Mouse (Mus musculus) embryonic facial prominence, embryonic 10.5 days (tissue): Measurements from ENCODE around the gene Tdg. TPM values are rescaled to one million over a fixed set of nuclear protein-coding genes. Genes with fewer than 3 reads are reported as not detected.

ENCODE experiments used
- DNase-seq: peaks from one replicate; pipeline ENCODE4 v3.0.0-alpha.2; 2017; ENCODE audit warnings: low spot score
- H3K27ac ChIP-seq: fragments of 300-500 bp; sonication (generic); replicated peaks from 2 replicates; pipeline ENCODE4 v1.5.1; 2016; ENCODE audit warnings: mild to moderate bottlenecking
- H3K27me3 ChIP-seq: fragments of 300-500 bp; sonication (generic); replicated peaks from 2 replicates; pipeline ENCODE4 v1.6.1; 2016; ENCODE audit warnings: low read depth, mild to moderate bottlenecking; ENCODE audit not compliant: poor library complexity, severe bottlenecking
- H3K36me3 ChIP-seq: fragments of 300-500 bp; sonication (generic); replicated peaks from 2 replicates; pipeline ENCODE4 v1.6.1; 2016; ENCODE audit warnings: mild to moderate bottlenecking, moderate library complexity
- H3K4me1 ChIP-seq: fragments of 300-500 bp; sonication (generic); 2 replicates; pipeline ENCODE4 v1.6.1; 2016
- H3K4me3 ChIP-seq: fragments of 300-500 bp; sonication (generic); 2 replicates; pipeline ENCODE4 v1.5.1; 2016; ENCODE audit warnings: mild to moderate bottlenecking, moderate library complexity
- H3K9me3 ChIP-seq: fragments of 300-500 bp; sonication (generic); 2 replicates; pipeline ENCODE4 v1.6.1; 2016; ENCODE audit warnings: mild to moderate bottlenecking
- WGBS: fragments of 180-500 bp; shearing (Covaris S2); methylation state at CpG from one replicate; pipeline ENCODE4 v1.1.7; 2016; 5-methylcytosine and 5-hydroxymethylcytosine counted together
- polyA plus RNA-seq: library from polyadenylated mRNA; unstranded; fragments of >200 nt; fragmentation: Nextera tagmentation; extraction: Ambion mirVana; gene quantifications from 2 replicates; pipeline ENCODE4 v1.2.1, GENCODE M21; 2016

The Tdg gene
- polyA plus RNA-seq, 1 experiment from 2014 or later = 262 TPM

DNA sequence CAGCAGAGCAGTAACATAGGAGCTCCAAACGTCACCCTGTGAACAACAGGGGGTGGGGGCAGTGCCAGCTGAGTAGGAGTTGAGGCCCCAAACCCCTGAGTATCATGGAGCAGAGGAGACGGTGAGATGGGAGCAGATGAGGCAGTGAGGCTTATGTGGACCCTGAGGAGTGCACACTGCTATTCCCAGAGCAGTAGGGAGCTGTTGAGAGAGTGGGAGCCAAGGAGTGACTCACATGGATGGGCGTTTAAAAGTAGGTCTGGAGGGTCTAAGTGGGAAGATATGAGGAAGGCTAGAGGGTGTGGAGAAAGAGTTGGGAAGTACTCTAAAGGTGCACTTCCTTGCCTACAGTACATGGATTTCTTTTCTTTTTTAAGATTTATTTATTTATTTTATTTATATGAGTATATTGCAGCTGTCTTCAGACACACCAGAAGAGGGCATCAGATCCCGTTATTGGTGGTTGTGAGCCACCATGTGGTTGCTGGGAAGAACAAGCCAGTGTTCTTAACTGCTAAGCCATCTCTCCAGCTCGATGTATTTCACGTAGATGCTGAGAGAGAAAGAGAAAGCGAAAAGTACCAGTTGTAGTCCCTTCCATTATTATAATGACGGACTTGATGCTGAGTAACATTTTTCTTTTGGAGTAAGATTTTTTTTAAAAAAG lies 9.5 kb downstream of the Tdg start:
- no peak for DNase-seq
- H3K36me3 ChIP-seq = peaks cover 100% of the 10 kb centered on the region
- 93% methylated on average over 8 of the region's 8 CpGs for WGBS
- H3K4me1 ChIP-seq = no peaks in the 10 kb centered on the region
- no peaks in the 10 kb centered on the region for H3K27me3 ChIP-seq
- no peak overlapping the region for H3K4me3 ChIP-seq
- H3K9me3 ChIP-seq = no peaks in the 10 kb centered on the region
- no peak overlapping the region for H3K27ac ChIP-seq

DNA sequence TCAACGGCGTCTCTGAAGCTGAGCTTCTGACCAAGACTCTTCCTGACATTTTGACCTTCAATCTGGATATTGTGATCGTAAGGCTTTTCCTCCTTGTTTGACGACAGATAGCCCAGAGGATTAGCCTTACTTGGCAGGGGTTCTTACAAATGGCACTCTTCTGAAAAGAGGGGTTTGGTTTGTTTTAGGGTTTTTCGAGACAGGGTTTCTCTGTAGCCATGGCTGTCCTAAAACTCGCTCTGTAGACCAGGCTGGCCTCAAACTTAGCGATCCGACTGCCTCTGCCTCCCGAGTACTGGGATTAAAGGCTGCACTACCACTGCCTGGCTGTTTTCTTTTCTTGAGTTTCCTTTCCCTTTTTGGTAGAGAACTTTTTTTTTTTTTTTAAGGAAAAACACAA lies 11.9 kb downstream of the Tdg start:
- H3K27ac ChIP-seq = no peak overlapping the region
- 95% methylated on average over 9 of the region's 9 CpGs for WGBS
- DNase-seq = no peak
- H3K27me3 ChIP-seq = no peaks in the 10 kb centered on the region
- no peak overlapping the region for H3K4me3 ChIP-seq
- no peaks in the 10 kb centered on the region for H3K4me1 ChIP-seq
- no peaks in the 10 kb centered on the region for H3K9me3 ChIP-seq
- H3K36me3 ChIP-seq = peaks cover 100% of the 10 kb centered on the region

DNA sequence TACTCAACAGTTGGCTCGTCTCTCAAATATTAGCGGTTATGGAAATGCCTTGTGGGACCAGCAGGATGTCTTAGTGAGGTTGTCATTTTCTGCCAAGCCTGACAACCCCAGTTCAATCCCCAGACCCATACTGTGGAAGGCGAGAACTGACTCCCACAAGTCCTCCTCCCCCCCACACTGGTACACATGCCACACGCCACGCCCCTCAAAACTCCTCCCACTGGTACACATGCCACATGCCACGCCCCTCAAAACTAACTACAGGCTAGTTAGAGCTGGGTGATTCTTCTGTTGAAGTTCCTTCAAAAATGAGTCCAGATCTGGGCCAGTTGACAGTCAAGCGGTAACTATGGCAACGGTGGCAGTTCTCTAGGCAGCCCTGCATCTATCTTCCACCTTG lies 16.5 kb downstream of the Tdg start:
- no peak for DNase-seq
- peaks cover 84% of the 10 kb centered on the region for H3K36me3 ChIP-seq

DNA sequence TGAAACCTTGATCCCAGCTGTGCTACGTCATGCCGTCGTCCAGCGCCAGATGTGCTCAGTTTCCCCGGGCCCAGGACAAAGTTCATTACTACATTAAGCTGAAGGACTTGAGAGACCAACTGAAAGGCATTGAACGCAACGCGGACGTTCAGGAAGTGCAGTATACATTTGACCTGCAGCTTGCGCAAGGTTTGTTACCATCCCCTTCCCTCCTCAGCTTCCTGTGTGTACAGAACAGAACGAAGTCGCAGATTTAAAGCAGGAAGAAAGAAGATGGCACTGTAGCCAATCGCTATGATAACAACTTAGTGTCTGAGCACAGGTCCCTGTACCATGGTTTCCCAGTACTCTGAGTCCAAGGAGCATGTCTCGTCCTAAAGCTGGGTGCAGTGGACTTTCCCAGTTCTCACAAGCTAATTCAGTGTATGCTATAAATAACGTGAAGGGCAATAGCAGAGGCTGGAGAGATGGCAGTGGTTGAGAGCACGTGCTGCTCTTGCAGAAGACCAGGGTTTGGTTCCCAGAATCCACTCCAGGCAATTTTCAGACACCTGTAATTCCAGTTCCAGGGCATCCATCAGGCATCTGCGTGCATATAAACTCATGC lies 17.7 kb downstream of the Tdg start:
- no peak overlapping the region for H3K4me3 ChIP-seq
- no peaks in the 10 kb centered on the region for H3K4me1 ChIP-seq
- 93% methylated on average over 17 of the region's 17 CpGs for WGBS
- no peak for DNase-seq
- peaks cover 84% of the 10 kb centered on the region for H3K36me3 ChIP-seq
- H3K27me3 ChIP-seq = no peaks in the 10 kb centered on the region
- H3K9me3 ChIP-seq = no peaks in the 10 kb centered on the region
- no peak overlapping the region for H3K27ac ChIP-seq

More for the DNA sequence above, 16.5 kb downstream of the Tdg start:
- H3K4me3 ChIP-seq = no peak overlapping the region
- H3K27me3 ChIP-seq = no peaks in the 10 kb centered on the region
- no peaks in the 10 kb centered on the region for H3K4me1 ChIP-seq
- 92% methylated on average over 8 of the region's 8 CpGs for WGBS
- no peaks in the 10 kb centered on the region for H3K9me3 ChIP-seq
- H3K27ac ChIP-seq = no peak overlapping the region

DNA sequence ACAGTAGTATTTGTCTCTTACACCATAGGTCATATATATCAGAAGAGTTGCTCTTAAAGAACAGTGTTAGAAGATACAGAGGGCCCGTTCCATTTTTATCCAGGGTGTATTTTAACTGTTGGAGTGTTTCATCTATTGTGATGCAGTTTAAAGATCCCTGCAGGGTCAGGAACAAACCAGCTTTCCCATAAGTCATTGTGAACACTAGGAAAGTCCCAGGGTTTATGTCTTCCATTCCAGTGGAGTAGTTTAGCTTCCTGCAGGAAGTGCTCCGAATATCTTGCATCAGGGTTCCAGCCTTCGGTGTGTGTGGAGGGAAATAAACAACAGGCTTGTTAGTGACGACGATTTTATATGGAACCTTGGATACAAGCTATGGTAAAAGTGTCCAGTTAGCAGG lies 21.6 kb downstream of the Tdg start:
- H3K27ac ChIP-seq = no peak overlapping the region
- no peak for DNase-seq
- H3K36me3 ChIP-seq = peaks cover 51% of the 10 kb centered on the region
- no peaks in the 10 kb centered on the region for H3K9me3 ChIP-seq
- 94% methylated on average over 5 of the region's 5 CpGs for WGBS
- no peaks in the 10 kb centered on the region for H3K4me1 ChIP-seq
- no peak overlapping the region for H3K4me3 ChIP-seq
- no peaks in the 10 kb centered on the region for H3K27me3 ChIP-seq

DNA sequence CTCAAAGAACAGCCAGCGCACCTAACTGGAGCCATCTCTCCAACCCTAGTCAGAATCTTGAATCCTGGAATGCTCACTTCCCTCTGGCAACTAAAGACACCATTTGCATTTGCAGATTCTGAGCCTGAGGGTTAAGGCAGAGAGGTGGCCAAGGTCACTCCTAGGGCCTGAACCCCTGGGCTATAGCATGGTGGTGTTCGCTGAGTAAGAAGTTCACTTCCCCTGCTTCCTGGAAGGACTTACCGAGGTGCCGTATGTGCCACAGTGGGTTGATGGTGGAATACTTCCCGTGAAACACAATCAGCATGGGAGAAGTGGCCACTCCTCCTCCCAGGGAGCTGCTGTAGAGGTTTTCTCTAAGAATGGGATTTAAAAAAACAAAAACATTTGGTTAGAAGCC lies 23.0 kb downstream of the Tdg start:
- no peak for DNase-seq
- Histone ChIP-seq H3K27me3 (no peaks in the 10 kb centered on the region), H3K36me3 (peaks cover 37% of the 10 kb centered on the region), H3K9me3 (no peaks in the 10 kb centered on the region), H3K27ac (no peak overlapping the region), H3K4me1 (no peaks in the 10 kb centered on the region), H3K4me3 (no peak overlapping the region)
- WGBS = 71% methylated on average over 5 of the region's 5 CpGs

DNA sequence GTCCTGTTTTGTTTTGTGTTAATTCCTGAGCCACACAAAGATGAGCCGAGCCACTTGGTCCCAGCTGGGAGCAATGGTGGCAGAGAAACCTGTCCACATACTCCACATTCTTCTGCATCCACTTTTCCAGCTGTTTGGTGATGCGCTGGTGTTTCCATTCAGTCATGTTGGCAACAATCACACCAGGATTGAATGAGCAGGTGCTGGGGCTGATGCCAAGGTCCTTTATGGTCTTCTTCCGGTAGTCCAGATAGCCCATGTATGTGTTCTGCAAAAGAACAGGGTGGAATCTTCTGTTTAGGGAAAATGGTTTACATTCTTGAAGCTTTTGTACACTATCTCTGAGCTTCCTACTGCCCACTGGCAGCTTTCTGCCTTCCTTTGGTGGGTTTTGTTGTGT lies 25.0 kb downstream of the Tdg start:
- 88% methylated on average over 3 of the region's 3 CpGs for WGBS
- Histone ChIP-seq H3K9me3 (no peaks in the 10 kb centered on the region), H3K27ac (no peak overlapping the region), H3K4me3 (no peak overlapping the region), H3K36me3 (peaks cover 29% of the 10 kb centered on the region), H3K4me1 (no peaks in the 10 kb centered on the region), H3K27me3 (no peaks in the 10 kb centered on the region)
- DNase-seq = no peak

DNA sequence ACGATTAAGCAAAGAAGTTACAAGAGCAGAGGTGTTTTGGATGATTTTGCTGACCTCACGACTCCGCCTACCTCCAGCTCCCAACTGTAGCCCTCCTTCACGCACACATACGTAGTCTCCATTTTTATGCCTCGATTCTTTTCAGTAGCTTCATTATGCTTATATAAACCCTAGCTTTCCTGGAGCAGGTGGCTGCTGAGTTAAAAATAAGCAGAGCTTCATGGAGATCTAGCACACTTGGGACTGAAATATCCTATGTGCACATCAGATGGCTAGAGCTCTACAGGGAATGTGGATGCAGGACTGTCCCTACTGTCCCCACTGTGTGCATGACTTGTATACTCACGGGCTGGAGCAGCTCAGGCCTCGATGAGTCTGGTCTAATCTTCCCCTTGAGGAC lies 32.2 kb downstream of the Tdg start:
- WGBS = 88% methylated on average over 8 of the region's 8 CpGs
- no peaks in the 10 kb centered on the region for H3K27me3 ChIP-seq

DNA sequence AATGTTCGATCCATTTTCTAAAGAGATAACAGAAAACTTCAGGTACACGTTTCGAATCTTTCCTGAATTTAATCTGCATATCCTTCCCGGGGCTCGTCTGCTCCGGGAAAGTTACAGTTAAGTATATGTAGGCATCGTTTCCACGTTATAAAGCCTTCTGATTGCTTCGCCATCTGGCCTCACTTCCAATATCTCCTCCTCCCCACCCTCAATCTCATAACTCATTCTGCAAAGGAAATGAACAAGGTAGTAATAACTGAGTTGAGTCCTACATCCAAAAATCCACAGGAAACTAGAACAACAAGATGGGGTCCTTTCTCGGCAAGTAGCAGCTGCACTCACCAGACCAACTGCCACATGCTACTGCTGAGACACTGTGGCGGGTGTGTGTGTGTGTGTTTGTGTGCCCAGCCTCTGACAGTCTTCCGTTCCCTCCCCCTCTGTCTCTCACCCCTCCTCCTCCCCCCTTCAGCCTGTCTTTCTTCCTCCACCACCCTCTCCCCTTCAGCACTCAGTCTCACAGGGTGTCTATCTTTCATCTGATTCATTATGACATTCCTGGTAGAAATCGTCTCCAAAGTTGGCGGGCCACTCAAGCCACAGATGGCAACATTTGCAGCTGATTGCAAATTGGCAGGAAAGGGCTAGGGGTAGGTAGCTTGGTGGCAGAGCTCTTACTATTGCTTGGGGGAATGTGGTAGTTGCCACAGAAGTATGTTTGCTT lies 32.8 kb downstream of the Tdg start:
- no peaks in the 10 kb centered on the region for H3K9me3 ChIP-seq
- 86% methylated on average over 14 of the region's 14 CpGs for WGBS
- H3K27me3 ChIP-seq = no peaks in the 10 kb centered on the region
- H3K4me3 ChIP-seq = no peak overlapping the region
- H3K27ac ChIP-seq = no peak overlapping the region
- DNase-seq = no peak
- H3K4me1 ChIP-seq = peaks cover 7% of the 10 kb centered on the region
- H3K36me3 ChIP-seq = no peaks in the 10 kb centered on the region

More for the DNA sequence above, 32.2 kb downstream of the Tdg start:
- no peak for DNase-seq
- Histone ChIP-seq H3K9me3 (no peaks in the 10 kb centered on the region), H3K4me1 (peaks cover 6% of the 10 kb centered on the region), H3K4me3 (no peak overlapping the region), H3K27ac (no peak overlapping the region), H3K36me3 (no peaks in the 10 kb centered on the region)

DNA sequence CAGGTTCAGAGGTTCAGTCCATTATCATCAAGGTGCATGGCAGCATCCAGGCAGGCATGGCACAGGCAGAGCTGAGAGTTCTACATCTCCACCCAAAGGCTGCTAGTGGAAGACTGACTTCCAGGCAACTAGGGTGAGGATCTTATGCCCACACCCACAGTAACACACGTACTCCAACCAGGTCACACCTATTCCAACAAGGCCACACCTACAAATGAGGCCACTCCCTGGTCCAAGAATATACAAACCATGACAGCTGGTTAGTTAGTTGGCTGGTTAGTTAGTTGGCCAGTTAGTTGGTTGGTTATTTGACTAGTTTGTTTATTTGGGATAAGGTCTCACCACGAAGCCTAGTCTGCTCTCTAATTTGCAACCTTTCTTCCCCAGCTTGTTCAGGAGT lies 33.7 kb downstream of the Tdg start:
- Histone ChIP-seq H3K27me3 (no peaks in the 10 kb centered on the region), H3K36me3 (no peaks in the 10 kb centered on the region), H3K27ac (no peak overlapping the region), H3K4me1 (peaks cover 7% of the 10 kb centered on the region), H3K9me3 (no peaks in the 10 kb centered on the region), H3K4me3 (no peak overlapping the region)
- DNase-seq = no peak
- WGBS = 90% methylated on average over 2 of the region's 2 CpGs

DNA sequence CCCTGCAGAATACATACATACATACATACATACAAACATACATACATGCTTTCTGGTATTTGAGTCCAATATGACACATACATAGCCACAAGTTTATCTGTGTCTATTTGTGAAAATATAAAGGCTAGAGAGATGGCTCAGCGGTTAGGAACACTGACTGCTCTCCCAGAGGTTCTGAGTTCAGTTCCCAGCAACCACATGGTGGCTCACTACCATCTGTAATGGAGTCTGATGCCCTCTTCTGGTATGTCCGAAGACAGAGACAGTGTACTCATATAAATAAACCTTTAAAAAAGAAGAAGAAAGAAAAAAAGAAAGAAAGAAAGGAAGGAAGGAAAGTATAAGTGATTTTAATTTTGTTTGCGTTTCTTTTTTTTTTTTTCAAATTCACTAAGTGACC lies 36.3 kb downstream of the Tdg start:
- H3K4me1 ChIP-seq = peaks cover 7% of the 10 kb centered on the region
- no peaks in the 10 kb centered on the region for H3K9me3 ChIP-seq
- H3K27me3 ChIP-seq = no peaks in the 10 kb centered on the region
- 70% methylated on average over 3 of the region's 3 CpGs for WGBS
- H3K27ac ChIP-seq = no peak overlapping the region
- no peaks in the 10 kb centered on the region for H3K36me3 ChIP-seq
- H3K4me3 ChIP-seq = no peak overlapping the region
- DNase-seq = no peak

DNA sequence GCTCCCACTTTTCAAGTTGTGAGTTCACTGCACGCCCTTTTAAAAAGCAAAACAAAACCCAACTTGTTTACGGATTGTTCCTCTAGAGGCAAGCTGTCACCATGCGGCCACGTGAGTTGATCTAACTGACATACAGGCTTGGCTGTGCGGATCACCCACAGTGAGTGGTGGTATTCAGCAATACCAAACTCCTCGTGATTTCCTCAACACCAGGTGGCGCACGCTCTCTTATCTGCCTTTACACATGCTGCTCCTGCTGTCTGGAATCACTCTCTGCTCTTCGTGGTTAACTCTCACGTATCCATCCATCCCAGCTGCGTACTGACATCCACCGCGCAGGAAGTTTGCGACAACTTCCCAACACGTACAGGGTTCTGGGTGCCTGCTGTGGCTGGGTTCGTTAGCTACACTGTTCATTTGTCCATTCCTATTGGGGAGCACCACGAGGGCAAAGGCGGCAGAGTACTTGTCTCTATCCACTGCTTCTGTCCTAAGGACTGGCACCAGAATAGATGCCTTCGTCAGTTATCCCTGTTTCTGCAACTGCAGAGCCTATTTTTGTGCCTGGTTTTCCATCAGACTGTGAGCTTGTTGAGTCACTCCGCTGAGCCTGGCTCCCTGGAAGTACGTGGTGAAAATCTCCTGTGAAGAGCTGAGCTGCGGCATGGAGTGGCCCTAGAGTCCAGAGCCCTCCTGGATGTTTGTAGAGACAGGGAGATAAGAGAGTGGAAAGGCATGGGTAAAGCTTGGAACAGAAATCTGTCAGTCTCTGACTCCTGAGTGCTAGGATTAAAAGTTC lies 37.0 kb downstream of the Tdg start:
- no peak overlapping the region for H3K27ac ChIP-seq
- H3K27me3 ChIP-seq = no peaks in the 10 kb centered on the region
- 24% methylated on average over 22 of the region's 22 CpGs for WGBS
- H3K36me3 ChIP-seq = no peaks in the 10 kb centered on the region
- peaks cover 7% of the 10 kb centered on the region for H3K4me1 ChIP-seq
- H3K9me3 ChIP-seq = no peaks in the 10 kb centered on the region
- DNase-seq = peak; percentile 88
- H3K4me3 ChIP-seq = peak overlapping the region; percentile 38
